Mouse (Mus musculus) intestine, embryonic 16.5 days (tissue): ENCODE measurements around the gene Gps2. TPM values are rescaled to one million over a fixed set of nuclear protein-coding genes. Genes with fewer than 3 reads are reported as not detected.

Experiments
- ATAC-seq: fragments of 200-750 bp; cut with Nextera tagmentation; 2 replicates; pipeline ENCODE4 v1.8.0; 2017; ENCODE audit warnings: moderate TSS enrichment, moderate library complexity
- H3K27ac ChIP-seq: fragments of 300-500 bp; sonication (generic); 2 replicates; pipeline ENCODE4 v1.5.1; 2014; ENCODE audit warnings: mild to moderate bottlenecking, low read length
- H3K27me3 ChIP-seq: fragments of 300-500 bp; sonication (generic); replicated peaks from 2 replicates; pipeline ENCODE4 v1.6.1; 2014; ENCODE audit warnings: low read length, control low read depth, mixed read lengths; ENCODE audit not compliant: control insufficient read depth, insufficient read depth
- H3K36me3 ChIP-seq: fragments of 300-500 bp; sonication (generic); 2 replicates; pipeline ENCODE4 v1.6.1; 2014; ENCODE audit warnings: low read length, control low read depth; ENCODE audit not compliant: control insufficient read depth, insufficient read depth
- H3K4me1 ChIP-seq: fragments of 300-500 bp; sonication (generic); 2 replicates; pipeline ENCODE4 v1.6.1; 2014; ENCODE audit warnings: low read length, control low read depth, mixed read lengths; ENCODE audit not compliant: control insufficient read depth, insufficient read depth
- H3K4me2 ChIP-seq: fragments of 300-500 bp; sonication (generic); 2 replicates; pipeline ENCODE4 v1.6.1; 2014; ENCODE audit warnings: low read depth, low read length, control low read depth
- H3K4me3 ChIP-seq: fragments of 300-500 bp; sonication (generic); 2 replicates; pipeline ENCODE4 v1.5.1; 2014; ENCODE audit warnings: mild to moderate bottlenecking, low read length
- H3K9ac ChIP-seq: fragments of 300-500 bp; sonication (generic); 2 replicates; pipeline ENCODE4 v1.6.1; 2014; ENCODE audit warnings: low read depth, low read length
- H3K9me3 ChIP-seq: fragments of 300-500 bp; sonication (generic); 2 replicates; pipeline ENCODE4 v1.6.1; 2016; ENCODE audit warnings: low read length, control low read depth; ENCODE audit not compliant: control insufficient read depth
- WGBS: fragments of 180-500 bp; shearing (Covaris S2); extraction: QIAGEN DNeasy Blood & Tissue Kit; methylation state at CpG from one replicate; pipeline ENCODE4 v1.1.7; 2014; 5-methylcytosine and 5-hydroxymethylcytosine counted together
- polyA plus RNA-seq: library from polyadenylated mRNA; unstranded; fragments of >200 nt; fragmentation: Nextera tagmentation; extraction: Ambion mirVana; gene quantifications from 2 replicates; pipeline ENCODE4 v1.2.1, GENCODE M21; 2015

Gps2 gene
- polyA plus RNA-seq, 1 experiment from 2014 or later: 63.8 TPM

DNA sequence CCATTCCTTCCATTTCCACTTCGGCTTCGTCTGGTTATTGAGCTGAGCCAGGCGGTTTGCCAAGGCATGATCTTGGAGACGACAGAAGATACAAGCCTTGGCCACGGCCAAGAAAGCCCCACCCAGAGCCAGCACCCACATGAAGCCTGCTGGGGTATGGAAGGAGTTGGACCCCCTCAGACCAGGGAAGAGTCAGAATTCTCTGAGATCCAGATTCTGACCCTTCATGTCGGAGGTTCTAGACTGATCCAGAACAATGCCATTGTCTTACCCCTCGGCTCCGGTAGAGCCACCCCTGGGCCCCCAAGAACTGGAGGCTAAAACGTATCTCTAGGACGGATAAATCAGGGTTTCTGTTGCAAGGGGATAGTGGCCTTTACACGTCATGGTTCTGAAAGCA lies 35.8 kb upstream of the Gps2 start, which contains the start of gene Tmem95:
Gene Tmem95 (minus strand): TSS at position 141 of the 400 bp plus-strand sequence.
- H3K9ac ChIP-seq: peak within 1 kb of the TSS; percentile 41; the same call in 1 of the 2 replicates
- H3K4me1 ChIP-seq: peaks cover 40% of the 10 kb centered on the region
- ATAC-seq: no peak
- no peaks in the 10 kb centered on the region for H3K36me3 ChIP-seq
- no peaks in the 10 kb centered on the region for H3K9me3 ChIP-seq
- H3K27ac ChIP-seq: no peak within 1 kb of the TSS
- no peak within 1 kb of the TSS for H3K4me3 ChIP-seq
- peak within 1 kb of the TSS; percentile 24; the same call in 1 of the 2 replicates for H3K4me2 ChIP-seq
- 90% methylated on average over 11 of the region's 11 CpGs for WGBS
- no peaks in the 10 kb centered on the region for H3K27me3 ChIP-seq

DNA sequence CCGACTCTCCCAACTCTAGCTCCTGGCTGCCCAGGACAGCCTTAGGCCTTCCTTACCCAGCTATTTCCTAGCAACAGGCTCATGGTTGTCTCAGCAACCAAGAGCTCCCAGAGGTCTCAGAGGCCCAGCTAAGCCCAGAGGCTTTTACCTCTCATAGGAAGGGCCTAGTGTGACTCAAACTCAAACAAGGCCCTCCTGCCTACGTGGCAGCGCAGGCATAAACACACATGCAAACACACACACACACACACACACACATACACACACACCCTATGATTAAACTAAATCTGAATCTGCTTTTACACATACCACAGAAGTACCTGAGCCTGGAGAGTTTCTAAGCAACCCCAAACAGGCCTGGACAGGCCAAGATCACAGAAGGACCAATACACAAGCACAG lies 35.3 kb upstream of the Gps2 start:
- H3K4me3 ChIP-seq: no peak overlapping the region
- H3K36me3 ChIP-seq: no peaks in the 10 kb centered on the region
- H3K9me3 ChIP-seq: no peaks in the 10 kb centered on the region
- peaks cover 40% of the 10 kb centered on the region for H3K4me1 ChIP-seq
- WGBS: 70% methylated on average over 3 of the region's 3 CpGs
- no peak for ATAC-seq
- H3K9ac ChIP-seq: no peak overlapping the region
- no peak overlapping the region for H3K4me2 ChIP-seq
- no peak overlapping the region for H3K27ac ChIP-seq
- H3K27me3 ChIP-seq: no peaks in the 10 kb centered on the region

DNA sequence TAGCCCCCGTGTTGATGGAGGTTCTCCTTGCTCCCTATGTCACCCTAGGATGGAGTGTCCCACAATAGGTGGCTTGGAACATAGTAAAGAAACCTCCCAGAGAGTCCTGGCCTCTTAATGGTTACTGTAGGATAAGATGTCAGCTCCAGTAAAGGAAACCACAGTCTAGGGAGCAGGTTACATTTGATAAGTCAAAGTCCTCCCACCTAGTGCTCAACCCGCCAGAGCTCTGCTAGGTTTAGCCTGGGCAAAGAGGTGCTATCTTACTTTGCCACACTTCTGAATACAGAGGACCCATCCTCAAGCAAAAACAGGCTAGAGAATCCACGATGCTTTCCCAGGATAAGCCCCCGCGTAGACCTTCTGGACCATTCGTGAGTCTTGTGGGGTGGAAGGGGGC lies 34.7 kb upstream of the Gps2 start:
- H3K4me3 ChIP-seq: peak overlapping the region; percentile 50
- H3K27me3 ChIP-seq: no peaks in the 10 kb centered on the region
- 85% methylated on average over 6 of the region's 6 CpGs for WGBS
- no peaks in the 10 kb centered on the region for H3K9me3 ChIP-seq
- peak overlapping the region; percentile 71 for H3K9ac ChIP-seq
- H3K4me2 ChIP-seq: peak overlapping the region; percentile 84
- H3K27ac ChIP-seq: no peak overlapping the region
- no peaks in the 10 kb centered on the region for H3K36me3 ChIP-seq
- no peak for ATAC-seq
- peaks cover 40% of the 10 kb centered on the region for H3K4me1 ChIP-seq

DNA sequence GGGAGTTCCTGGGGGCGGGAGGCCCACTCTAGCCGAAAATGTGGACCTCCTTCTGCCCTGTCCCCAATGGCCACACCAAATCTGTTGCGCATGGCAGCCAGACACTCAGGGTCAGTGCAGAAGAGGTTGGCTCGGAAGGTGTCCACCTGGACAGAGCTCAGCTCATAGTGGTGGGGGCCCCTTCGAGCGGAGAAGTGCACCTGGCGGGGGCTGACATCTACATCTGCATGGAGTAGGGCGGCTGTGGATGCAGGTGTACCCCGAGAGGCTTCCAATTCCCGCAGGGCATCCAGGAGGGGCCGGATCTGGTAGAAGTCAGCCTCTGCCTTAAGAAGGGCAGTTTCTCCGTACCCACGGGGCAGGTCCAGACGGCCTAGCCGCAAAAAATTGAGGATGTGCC lies 34.0 kb upstream of the Gps2 start:
- no peaks in the 10 kb centered on the region for H3K27me3 ChIP-seq
- peak overlapping the region; percentile 50 for H3K4me3 ChIP-seq
- H3K9me3 ChIP-seq: no peaks in the 10 kb centered on the region
- peak overlapping the region; percentile 71 for H3K9ac ChIP-seq
- 0 out of 2 replicates have a peak overlapping the region, but pooled peaks have one; percentile 8 for H3K27ac ChIP-seq
- 48% methylated on average over 15 of the region's 15 CpGs for WGBS
- H3K4me2 ChIP-seq: peak overlapping the region; percentile 84
- no peaks in the 10 kb centered on the region for H3K36me3 ChIP-seq
- H3K4me1 ChIP-seq: peaks cover 40% of the 10 kb centered on the region
- ATAC-seq: no peak

DNA sequence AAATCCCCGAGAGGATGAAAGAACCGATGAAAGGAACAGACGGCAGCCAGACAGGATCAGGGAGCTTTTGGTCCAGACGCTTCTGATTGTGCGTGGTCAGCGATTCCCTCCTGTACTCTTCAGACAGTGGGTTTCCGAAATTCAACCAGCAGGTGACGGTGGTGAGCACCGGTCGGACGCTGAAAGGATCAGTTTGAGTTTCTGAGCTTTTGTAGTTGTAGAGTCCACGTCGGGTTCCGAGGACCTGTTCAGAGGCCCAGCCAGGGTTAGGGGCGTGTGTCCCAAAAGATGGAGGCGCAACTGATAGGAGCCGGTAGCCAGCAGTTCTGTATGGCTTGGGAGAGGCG lies 33.2 kb upstream of the Gps2 start:
- WGBS: 1% methylated on average over 18 of the region's 18 CpGs

DNA sequence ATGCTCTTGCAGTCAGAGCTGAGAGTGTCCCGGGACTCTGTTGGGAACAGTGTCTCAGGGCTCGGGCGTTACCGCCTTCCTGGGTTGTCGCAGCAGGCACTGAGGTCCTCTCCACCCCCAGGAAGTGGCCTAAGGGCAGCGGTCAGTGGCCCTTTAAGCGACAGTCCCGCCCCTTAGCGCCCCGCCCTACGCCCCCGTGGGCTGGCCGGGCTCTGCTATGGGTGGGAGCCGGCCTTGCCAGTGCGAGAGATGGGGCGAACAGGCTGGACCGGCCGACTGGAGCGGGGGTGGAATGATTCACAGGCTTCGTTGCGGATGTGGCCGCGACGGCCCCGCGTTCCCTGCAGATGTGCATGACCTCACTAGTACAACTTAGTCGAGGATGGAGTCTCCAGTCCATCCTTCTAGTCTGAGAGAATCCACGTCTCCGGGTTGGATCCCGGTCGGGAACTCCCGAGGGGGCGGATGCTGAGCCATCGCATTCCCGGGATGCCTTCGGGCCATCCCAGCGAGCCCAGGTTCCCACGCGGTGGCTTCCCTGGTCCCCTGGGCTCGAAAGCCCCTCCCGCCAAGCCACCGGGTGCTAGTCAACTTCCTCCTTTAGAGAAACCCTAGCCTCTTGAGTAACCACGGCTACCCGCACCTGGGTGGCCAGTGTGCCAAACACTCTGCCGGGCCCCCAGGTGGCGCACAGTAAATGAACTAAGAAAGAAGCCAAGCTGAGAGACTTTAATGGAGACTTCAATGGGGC lies 32.7 kb upstream of the Gps2 start, which contains the start of gene Kctd11:
Gene Kctd11 (minus strand): TSS at position 554 of the 751 bp plus-strand sequence.
- Histone ChIP-seq H3K4me3 (peak within 1 kb of the TSS; percentile 50), H3K4me2 (peak within 1 kb of the TSS; percentile 84), H3K4me1 (peaks cover 36% of the 10 kb centered on the region), H3K9me3 (no peaks in the 10 kb centered on the region), H3K27me3 (no peaks in the 10 kb centered on the region), H3K9ac (peak within 1 kb of the TSS; percentile 71), H3K36me3 (no peaks in the 10 kb centered on the region), H3K27ac (peak within 1 kb of the TSS; percentile 88)
- under 1% methylated on average over 46 of the region's 46 CpGs for WGBS
- ATAC-seq: peak; percentile 91

More for the DNA sequence above, 33.2 kb upstream of the Gps2 start:
- Histone ChIP-seq H3K9me3 (no peaks in the 10 kb centered on the region), H3K4me3 (peak overlapping the region; percentile 50), H3K36me3 (no peaks in the 10 kb centered on the region), H3K4me1 (peaks cover 40% of the 10 kb centered on the region), H3K27me3 (no peaks in the 10 kb centered on the region), H3K9ac (peak overlapping the region; percentile 71), H3K27ac (peak overlapping the region; percentile 88), H3K4me2 (peak overlapping the region; percentile 84)
- ATAC-seq: peak; percentile 58

DNA sequence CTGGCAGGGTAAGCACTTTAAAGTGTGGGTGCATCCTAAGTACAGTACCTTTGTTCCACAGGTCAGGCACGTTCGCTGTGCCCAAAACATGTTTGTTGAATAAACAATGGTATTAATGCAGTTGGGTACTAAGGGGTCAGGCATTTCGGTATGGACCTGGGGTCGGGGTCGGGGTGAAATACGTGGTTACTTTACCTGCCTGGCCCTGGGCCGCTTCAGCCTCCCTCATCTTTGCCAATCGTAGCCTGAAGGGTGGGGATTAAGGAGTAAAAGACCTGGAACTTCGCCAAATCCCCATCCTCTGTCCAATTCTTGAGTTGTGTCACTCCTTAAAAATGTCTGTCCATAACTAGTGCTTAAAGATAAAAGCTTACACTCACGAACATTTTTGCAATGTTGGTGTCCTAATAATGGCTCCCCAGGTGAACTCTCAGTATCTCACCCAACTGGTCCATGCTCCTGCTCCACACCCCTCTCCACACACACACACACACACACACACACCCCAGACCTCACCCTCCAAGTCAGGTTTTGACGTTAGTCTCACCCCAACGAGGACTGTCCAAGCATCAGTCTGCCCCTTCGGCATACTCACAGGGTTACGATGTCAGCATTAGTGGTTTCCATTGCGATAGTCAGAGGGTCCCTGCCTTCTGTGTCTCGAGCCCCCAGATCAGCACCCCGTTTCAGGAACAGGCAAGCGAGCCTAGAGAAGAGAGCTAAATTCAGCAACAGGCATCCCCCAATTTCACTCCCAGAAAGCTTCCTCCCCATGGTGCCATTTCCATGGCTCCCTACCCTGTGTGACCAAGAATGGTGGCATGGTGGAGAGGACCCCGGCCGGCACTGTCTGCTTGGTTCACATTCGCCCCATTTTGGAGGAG lies 31.7 kb upstream of the Gps2 start:
- no peaks in the 10 kb centered on the region for H3K9me3 ChIP-seq
- H3K4me3 ChIP-seq: peak overlapping the region; percentile 50
- no peaks in the 10 kb centered on the region for H3K36me3 ChIP-seq
- peak overlapping the region; percentile 84 for H3K4me2 ChIP-seq
- peak; percentile 3; the same call in 1 of the 2 replicates for ATAC-seq
- no peaks in the 10 kb centered on the region for H3K27me3 ChIP-seq
- H3K27ac ChIP-seq: peak overlapping the region; percentile 88
- 57% methylated on average over 21 of the region's 21 CpGs for WGBS
- H3K4me1 ChIP-seq: peaks cover 30% of the 10 kb centered on the region
- H3K9ac ChIP-seq: peak overlapping the region; percentile 71

DNA sequence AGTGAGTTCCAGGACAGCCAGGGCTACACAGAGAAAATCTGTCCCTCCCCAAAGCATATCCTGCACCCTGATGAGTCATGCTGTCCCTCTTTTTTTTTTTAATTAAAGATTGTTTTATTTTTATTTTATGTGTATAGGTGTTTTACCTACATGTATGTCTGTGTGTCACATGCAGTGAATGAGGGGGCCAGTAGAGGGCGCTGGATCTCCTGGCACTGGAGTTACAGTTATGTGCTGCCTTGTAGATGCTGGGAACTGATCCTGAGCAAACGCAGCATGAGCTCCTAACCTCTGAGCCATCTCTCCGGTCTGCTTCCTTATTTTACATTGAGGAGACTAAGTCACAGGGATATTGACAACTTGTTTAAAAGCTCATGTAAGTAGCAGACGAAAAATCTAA lies 30.6 kb upstream of the Gps2 start:
- Histone ChIP-seq H3K9me3 (no peaks in the 10 kb centered on the region), H3K9ac (no peak overlapping the region)
- WGBS: 65% methylated on average over 4 of the region's 4 CpGs

DNA sequence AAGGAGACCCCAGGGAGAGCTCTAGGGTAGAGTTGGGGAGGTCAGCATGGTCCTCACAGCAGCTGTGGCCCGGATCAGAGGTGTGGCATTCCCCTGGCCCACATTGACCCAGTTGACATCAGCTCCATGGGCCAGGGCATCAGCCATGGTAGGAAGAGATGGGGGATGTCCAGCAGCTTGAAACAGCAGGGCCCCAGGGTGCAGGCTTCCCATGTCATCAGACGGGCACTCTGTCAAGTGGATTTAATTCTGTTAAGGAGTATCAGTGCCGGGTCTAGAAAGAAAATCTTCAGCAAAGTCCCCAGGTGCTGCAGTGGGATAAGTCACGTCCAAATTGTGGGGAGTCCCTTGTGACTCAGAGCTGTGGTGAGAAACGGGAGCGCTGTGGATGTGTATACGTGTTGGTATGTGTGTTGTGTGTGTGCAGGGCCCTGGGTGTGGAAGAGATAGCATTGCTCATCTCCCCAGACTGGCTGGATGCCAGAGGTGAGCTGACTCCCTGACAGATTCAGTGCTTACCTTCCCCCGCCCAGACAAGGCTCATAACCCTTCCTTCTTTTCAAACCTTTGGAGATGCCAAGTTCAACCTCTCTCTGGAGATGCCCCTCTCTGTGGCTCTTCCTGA lies 30.0 kb upstream of the Gps2 start:
- ATAC-seq: no peak
- WGBS: 84% methylated on average over 8 of the region's 8 CpGs
- H3K9ac ChIP-seq: 0 out of 2 replicates have a peak overlapping the region, but pooled peaks have one; percentile 38
- H3K27me3 ChIP-seq: no peaks in the 10 kb centered on the region
- H3K27ac ChIP-seq: no peak overlapping the region; the same call in 1 of the 2 replicates
- no peak overlapping the region for H3K4me3 ChIP-seq
- no peaks in the 10 kb centered on the region for H3K9me3 ChIP-seq
- H3K4me1 ChIP-seq: peaks cover 22% of the 10 kb centered on the region
- no peak overlapping the region for H3K4me2 ChIP-seq
- H3K36me3 ChIP-seq: no peaks in the 10 kb centered on the region

More for the DNA sequence above, 30.6 kb upstream of the Gps2 start:
- Histone ChIP-seq H3K27ac (no peak overlapping the region), H3K4me2 (no peak overlapping the region), H3K4me3 (no peak overlapping the region), H3K4me1 (peaks cover 23% of the 10 kb centered on the region), H3K27me3 (no peaks in the 10 kb centered on the region), H3K36me3 (no peaks in the 10 kb centered on the region)
- ATAC-seq: no peak
